Comparison of ENCODE assay signal across 27 mouse cellular contexts in genomic region chr1:65096953-65097352, GRCm38 (mm10). TPM values are rescaled to one million over a fixed set of nuclear protein-coding genes. Genes with fewer than 3 reads are reported as not detected.
"Had no signal": no experiment of that assay in that cellular context is flagged by ENCODE, and none has a peak within 500 bp of the region (broad histone marks: within the 10 kb centered on the region; RNA-seq: fewer than 3 reads in every experiment).

No protein-coding gene starts in this region.

- H3K4me3 ChIP-seq: liver, embryonic 13.5 days; liver, embryonic 15.5 days; lung, embryonic 15.5 days; midbrain, embryonic 10.5 days; midbrain, embryonic 13.5 days; midbrain, embryonic 15.5 days; myocyte; neural tube, embryonic 13.5 days; neural tube, embryonic 15.5 days had no signal

- ATAC-seq: liver, postnatal 0 days; lung, postnatal 0 days; midbrain, embryonic 13.5 days; midbrain, embryonic 15.5 days had no signal

- H3K9ac ChIP-seq: liver, embryonic 13.5 days; liver, embryonic 15.5 days; liver, postnatal 0 days; lung, embryonic 15.5 days; midbrain, embryonic 13.5 days; midbrain, embryonic 15.5 days; neural tube, embryonic 13.5 days; neural tube, embryonic 15.5 days had no signal

- H3K9me3 ChIP-seq: liver, embryonic 13.5 days; liver, embryonic 15.5 days; lung, embryonic 15.5 days; midbrain, embryonic 10.5 days; midbrain, embryonic 13.5 days; midbrain, embryonic 15.5 days; neural tube, embryonic 13.5 days; neural tube, embryonic 15.5 days had no signal

- H3K4me1 ChIP-seq: liver, embryonic 13.5 days; liver, embryonic 15.5 days; lung, embryonic 15.5 days; midbrain, embryonic 10.5 days; midbrain, embryonic 13.5 days; midbrain, embryonic 15.5 days; neural tube, embryonic 13.5 days; neural tube, embryonic 15.5 days had no signal

- H3K4me2 ChIP-seq: liver, embryonic 13.5 days; liver, embryonic 15.5 days; lung, embryonic 15.5 days; midbrain, embryonic 13.5 days; midbrain, embryonic 15.5 days; neural tube, embryonic 13.5 days; neural tube, embryonic 15.5 days had no signal

- DNase-seq: liver, embryonic 13.5 days; liver, postnatal 0 days; lung, adult 2 months; lung, postnatal 14 days; lung, postnatal 36 days; retina, postnatal 1 day; right cerebral cortex, adult 18-20 months; right cerebral cortex, postnatal 25 days; right cerebral cortex, postnatal 4 days; spleen, adult 18-20 months; thymus, adult 2 months; thymus, postnatal 25 days; thymus, postnatal 4 days had no signal

- H3K27me3 ChIP-seq: liver, embryonic 13.5 days; liver, embryonic 15.5 days; lung, embryonic 15.5 days; midbrain, embryonic 13.5 days; midbrain, embryonic 15.5 days; neural tube, embryonic 13.5 days; neural tube, embryonic 15.5 days had no signal

- H3K27ac ChIP-seq: liver, embryonic 13.5 days; liver, embryonic 15.5 days; lung, embryonic 15.5 days; macrophage; midbrain, embryonic 10.5 days; midbrain, embryonic 13.5 days; midbrain, embryonic 15.5 days; neural tube, embryonic 13.5 days; neural tube, embryonic 15.5 days had no signal

- H3K36me3 ChIP-seq: liver, embryonic 13.5 days; liver, embryonic 15.5 days; lung, embryonic 15.5 days; midbrain, embryonic 10.5 days; midbrain, embryonic 13.5 days; midbrain, embryonic 15.5 days; neural tube, embryonic 13.5 days; neural tube, embryonic 15.5 days had no signal

RNA-seq across cellular contexts. Expression of gene Cryga, which starts 6.2 kb away (rescaled TPM):
- polyA plus RNA-seq: liver, embryonic 13.5 days; liver, embryonic 15.5 days; liver, postnatal 0 days; lung, adult 2 months; lung, embryonic 15.5 days; lung, postnatal 0 days; macrophage; midbrain, embryonic 10.5 days; midbrain, embryonic 13.5 days; midbrain, embryonic 15.5 days; myocyte; neural tube, embryonic 11.5 days; neural tube, embryonic 13.5 days; small intestine, adult 2 months; stomach, embryonic 14.5 days; urinary bladder, adult 2 months had no signal

RNA-seq across cellular contexts. Expression of gene Crygb, which starts 14.9 kb away (rescaled TPM):
- polyA plus RNA-seq: liver, embryonic 13.5 days; liver, embryonic 15.5 days; liver, postnatal 0 days; lung, adult 2 months; lung, embryonic 15.5 days; lung, postnatal 0 days; macrophage; midbrain, embryonic 10.5 days; midbrain, embryonic 15.5 days; myocyte; neural tube, embryonic 11.5 days; small intestine, adult 2 months; thymus, adult 2 months; urinary bladder, adult 2 months had no signal

RNA-seq across cellular contexts. Expression of gene Gm28845, which starts 22.4 kb away (rescaled TPM):
- polyA plus RNA-seq: liver, embryonic 13.5 days; liver, embryonic 15.5 days; liver, postnatal 0 days; lung, adult 2 months; lung, embryonic 15.5 days; lung, postnatal 0 days; macrophage; midbrain, embryonic 10.5 days; midbrain, embryonic 13.5 days; midbrain, embryonic 15.5 days; myocyte; neural tube, embryonic 11.5 days; neural tube, embryonic 13.5 days; neural tube, embryonic 15.5 days; small intestine, adult 2 months; stomach, embryonic 14.5 days; thymus, adult 2 months; urinary bladder, adult 2 months had no signal

RNA-seq across cellular contexts. Expression of gene Crygc, which starts 23.5 kb away (rescaled TPM):
- polyA plus RNA-seq: liver, embryonic 13.5 days; liver, embryonic 15.5 days; liver, postnatal 0 days; lung, adult 2 months; lung, embryonic 15.5 days; lung, postnatal 0 days; macrophage; midbrain, embryonic 10.5 days; midbrain, embryonic 13.5 days; midbrain, embryonic 15.5 days; myocyte; neural tube, embryonic 11.5 days; neural tube, embryonic 13.5 days; neural tube, embryonic 15.5 days; small intestine, adult 2 months; stomach, embryonic 14.5 days; urinary bladder, adult 2 months had no signal

RNA-seq across cellular contexts. Expression of gene D630023F18Rik, which starts 26.1 kb away (rescaled TPM):
- polyA plus RNA-seq: lung, postnatal 0 days; myocyte; neural tube, embryonic 11.5 days; small intestine, adult 2 months had no signal
